Comparison of ENCODE assay signal across 12 mouse cellular contexts in the genomic region with DNA sequence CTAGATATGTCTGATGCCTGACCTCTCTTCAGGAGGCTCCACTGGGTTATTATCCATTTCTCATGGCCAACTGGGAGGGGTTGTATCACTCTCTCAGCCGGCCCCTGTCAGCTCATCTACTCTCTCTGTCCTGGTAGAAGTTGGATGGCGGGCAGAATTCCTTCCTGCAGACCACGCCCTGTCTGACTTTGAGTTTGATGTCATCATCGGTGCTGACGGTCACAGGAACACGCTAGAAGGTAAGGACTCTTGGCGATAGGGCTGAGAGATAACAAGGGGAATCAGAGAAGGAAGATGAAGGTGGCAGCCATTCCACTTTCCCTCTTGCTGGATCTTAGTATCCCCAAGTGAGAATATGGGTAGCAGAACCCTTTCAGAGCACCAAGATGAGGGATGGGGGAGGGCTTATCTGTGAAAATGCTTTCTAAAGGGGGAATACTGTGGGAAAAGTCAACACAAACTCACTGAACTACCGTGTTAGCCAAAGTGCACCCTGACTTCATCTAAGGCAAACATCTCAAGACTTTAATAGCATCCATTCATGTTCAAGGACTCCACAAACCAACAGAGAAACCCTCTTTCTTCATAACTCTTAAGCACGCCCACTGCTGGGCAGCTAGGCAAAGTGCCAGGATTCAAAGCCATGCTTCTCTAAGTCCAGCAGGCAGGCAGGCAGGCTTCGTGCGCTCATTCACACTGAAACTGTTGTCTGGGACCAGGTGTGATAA.
A peak's percentile ranks its signal among the peaks of the same experiment; 100 is the strongest.
DNase-seq lines count a peak whose midpoint lies in the region; ATAC-seq and TF ChIP-seq lines count a peak whose summit lies in the region.
"Had no signal": no experiment of that assay in that cellular context is flagged by ENCODE, and none has a peak within 500 bp of the region (broad histone marks: within the 10 kb centered on the region; RNA-seq: fewer than 3 reads in every experiment).

No protein-coding gene starts in this region.

- 59% methylated on average over 11 of the region's 11 CpGs for WGBS in heart, embryonic 15.5 days
- 56% methylated on average over 11 of the region's 11 CpGs for WGBS in lung, postnatal 0 days
- 86% methylated on average over 11 of the region's 11 CpGs for WGBS in neural tube, embryonic 15.5 days

- peak overlapping the region; percentile 61 for H3K27ac ChIP-seq in heart, embryonic 15.5 days
- peak overlapping the region; percentile 63 for H3K27ac ChIP-seq in lung, postnatal 0 days (ENCODE audit: low read length)
- no peak overlapping the region for H3K27ac ChIP-seq in neural tube, embryonic 15.5 days (replicated peaks)
- H3K27ac ChIP-seq: liver, embryonic 12.5 days; midbrain, embryonic 12.5 days had no signal

- H3K9me3 ChIP-seq in heart, embryonic 15.5 days (replicated peaks), result no peaks in the 10 kb centered on the region
- H3K9me3 ChIP-seq in lung, postnatal 0 days (ENCODE audit: low read length), result no peaks in the 10 kb centered on the region
- no peaks in the 10 kb centered on the region for H3K9me3 ChIP-seq in neural tube, embryonic 15.5 days (replicated peaks)
- H3K9me3 ChIP-seq: liver, embryonic 12.5 days; midbrain, embryonic 12.5 days had no signal

- no peak for DNase-seq in heart, adult 18-20 months
- DNase-seq in right cerebral cortex, postnatal 14 days, result peak; percentile 38
- DNase-seq in right cerebral cortex, postnatal 10 days (ENCODE audit: low spot score in 2 of 2), result no peak
- peak; percentile 95 for DNase-seq in lung, postnatal 0 days (ENCODE audit: low spot score)
- no peak for DNase-seq in testis, postnatal 10 days (ENCODE audit: low spot score)
- DNase-seq: cerebellum, adult 11 months; right cerebral cortex, adult 18-20 months had no signal

- H3K27me3 ChIP-seq in heart, embryonic 15.5 days, result no peaks in the 10 kb centered on the region
- H3K27me3 ChIP-seq in lung, postnatal 0 days (replicated peaks; ENCODE audit: insufficient read depth, low read length), result no peaks in the 10 kb centered on the region
- H3K27me3 ChIP-seq in neural tube, embryonic 15.5 days (replicated peaks), result no peaks in the 10 kb centered on the region
- H3K27me3 ChIP-seq: liver, embryonic 12.5 days; midbrain, embryonic 12.5 days had no signal

- H3K4me2 ChIP-seq in heart, embryonic 15.5 days, result no peak overlapping the region
- no peak overlapping the region for H3K4me2 ChIP-seq in lung, postnatal 0 days (replicated peaks; ENCODE audit: low read depth, low read length)
- H3K4me2 ChIP-seq in neural tube, embryonic 15.5 days, result no peak overlapping the region
- H3K4me2 ChIP-seq: liver, embryonic 12.5 days; midbrain, embryonic 12.5 days had no signal

- no peak overlapping the region for H3K4me3 ChIP-seq in heart, embryonic 15.5 days
- H3K4me3 ChIP-seq in lung, postnatal 0 days (ENCODE audit: low read depth, low read length), result no peak overlapping the region
- no peak overlapping the region for H3K4me3 ChIP-seq in neural tube, embryonic 15.5 days (replicated peaks)
- H3K4me3 ChIP-seq: liver, embryonic 12.5 days; midbrain, embryonic 12.5 days had no signal

- H3K9ac ChIP-seq in heart, embryonic 15.5 days, result no peak overlapping the region
- H3K9ac ChIP-seq in lung, postnatal 0 days (replicated peaks; ENCODE audit: low read depth), result no peak overlapping the region
- H3K9ac ChIP-seq in neural tube, embryonic 15.5 days (replicated peaks), result no peak overlapping the region
- H3K9ac ChIP-seq: liver, embryonic 12.5 days; midbrain, embryonic 12.5 days had no signal

- TF ChIP-seq EP300 in lung, postnatal 0 days (IDR thresholded peaks at IDR 0.05), result peak; percentile 98

- peak; percentile 46 for TF ChIP-seq CTCF in lung, postnatal 0 days (IDR thresholded peaks at IDR 0.05)

- peaks cover 73% of the 10 kb centered on the region for H3K36me3 ChIP-seq in heart, embryonic 15.5 days
- peaks cover 18% of the 10 kb centered on the region for H3K36me3 ChIP-seq in lung, postnatal 0 days (ENCODE audit: insufficient read depth, low read length)
- no peaks in the 10 kb centered on the region for H3K36me3 ChIP-seq in neural tube, embryonic 15.5 days
- H3K36me3 ChIP-seq: midbrain, embryonic 12.5 days had no signal

- H3K4me1 ChIP-seq in heart, embryonic 15.5 days (replicated peaks), result peaks cover 61% of the 10 kb centered on the region
- H3K4me1 ChIP-seq in lung, postnatal 0 days (ENCODE audit: insufficient read depth, low read depth, low read length), result no peaks in the 10 kb centered on the region
- H3K4me1 ChIP-seq in neural tube, embryonic 15.5 days, result peaks cover 11% of the 10 kb centered on the region
- H3K4me1 ChIP-seq: liver, embryonic 12.5 days had no signal

- no peak for ATAC-seq in heart, embryonic 15.5 days (replicated peaks; ENCODE audit: insufficient number of reproducible peaks, insufficient read depth, low FRiP score, low read depth)
- peak; percentile 92 for ATAC-seq in lung, postnatal 0 days
- ATAC-seq in neural tube, embryonic 15.5 days (ENCODE audit: low FRiP score), result no peak
- ATAC-seq: CD4-positive, CD25-positive, alpha-beta regulatory T cell, adult 4 months; liver, embryonic 12.5 days had no signal

Comparison
In these comparisons a context has a peak if more than half of its experiments do, and no peak if none do; other contexts are left out.
1. DNase-seq: peak in right cerebral cortex, postnatal 14 days (single experiment) and lung, postnatal 0 days (single experiment); none in heart, adult 18-20 months (0 of 2), right cerebral cortex, postnatal 10 days (0 of 2) and testis, postnatal 10 days (single experiment).